Mouse (Mus musculus) thymus, adult 2 months (tissue): ENCODE measurements around the gene Ppard.

ENCODE experiments used
- CTCF ChIP-seq: fragments of 200-500 bp; IDR thresholded peaks from 2 replicates; pipeline ENCODE4 v1.5.1; 2012; ENCODE audit warnings: mild to moderate bottlenecking, control low read depth, low read length, moderate library complexity, borderline replicate concordance; ENCODE audit not compliant: control insufficient read depth, poor library complexity, insufficient read depth; ENCODE audit errors: extremely low read depth
- POLR2A ChIP-seq: fragments of 200-500 bp; IDR thresholded peaks from 2 replicates; pipeline ENCODE4 v1.6.1; 2012; ENCODE audit warnings: mild to moderate bottlenecking, low read length, control low read depth, moderate library complexity; ENCODE audit not compliant: control insufficient read depth, poor library complexity, insufficient read depth; ENCODE audit errors: extremely low read depth

DNA sequence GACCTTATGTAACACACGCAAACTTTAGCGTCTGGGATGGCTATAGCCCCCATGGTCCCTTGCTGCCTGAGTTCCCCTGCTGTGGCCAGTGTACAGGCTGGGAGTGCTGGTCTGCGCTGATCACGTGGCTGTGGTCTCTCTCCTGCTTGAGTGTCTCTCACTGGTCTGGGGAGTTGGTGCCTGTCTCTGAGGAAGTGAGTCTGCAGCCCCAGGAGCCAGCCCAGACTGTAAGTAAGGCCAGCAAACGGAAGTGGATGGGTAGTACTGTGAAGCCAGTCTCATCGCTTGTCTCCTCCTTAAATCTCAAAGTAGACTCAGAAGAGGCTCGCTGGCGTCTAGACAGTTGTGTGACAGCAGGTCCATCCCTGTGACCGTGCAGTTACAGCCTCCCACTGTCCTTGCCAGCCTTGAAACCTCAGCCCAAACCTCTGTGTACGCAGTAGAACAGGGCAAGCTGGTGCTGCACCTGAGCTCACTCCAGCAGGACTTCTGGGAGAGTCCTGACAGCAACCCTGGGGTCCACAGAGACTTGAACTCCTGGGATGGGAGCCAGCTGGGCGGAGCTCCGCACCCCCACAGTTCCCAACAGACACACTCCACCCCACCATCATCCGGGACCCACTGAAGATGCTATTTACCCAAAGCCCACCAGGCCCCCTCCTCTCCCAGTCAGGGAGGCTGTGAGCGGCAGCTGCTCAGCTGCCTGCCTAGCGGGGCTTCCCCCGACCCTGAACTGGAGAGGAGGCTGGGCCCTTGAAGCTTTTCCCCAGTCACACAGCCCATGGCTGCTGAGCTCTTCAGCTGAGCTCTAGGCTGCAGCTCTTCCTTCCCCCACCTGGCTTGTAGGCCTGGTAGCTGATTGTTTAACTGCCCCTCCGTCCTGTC is 62.2 kb downstream of the Ppard start:
- no peak for TF ChIP-seq POLR2A
- no peak for TF ChIP-seq CTCF
